Mouse (Mus musculus) stomach, embryonic 16.5 days (tissue): ENCODE data around the gene Lmf1. TPM values are rescaled to one million over a fixed set of nuclear protein-coding genes. Genes with fewer than 3 reads are reported as not detected.

Experiments used
- ATAC-seq: fragments of 200-750 bp; cut with Nextera tagmentation; 2 replicates; pipeline ENCODE4 v1.8.0; 2017; ENCODE audit warnings: moderate number of reproducible peaks, moderate TSS enrichment; ENCODE audit not compliant: insufficient read depth, low FRiP score
- H3K27ac ChIP-seq: fragments of 300-500 bp; sonication (generic); 2 replicates; pipeline ENCODE4 v1.5.1; 2014; ENCODE audit warnings: low read length
- H3K27me3 ChIP-seq: fragments of 300-500 bp; sonication (generic); 2 replicates; pipeline ENCODE4 v1.6.1; 2014; ENCODE audit warnings: low read length, control low read depth, mixed read lengths; ENCODE audit not compliant: control insufficient read depth, insufficient read depth
- H3K36me3 ChIP-seq: fragments of 300-500 bp; sonication (generic); 2 replicates; pipeline ENCODE4 v1.6.1; 2014; ENCODE audit warnings: low read length; ENCODE audit not compliant: control insufficient read depth, insufficient read depth
- H3K4me1 ChIP-seq: fragments of 300-500 bp; sonication (generic); 2 replicates; pipeline ENCODE4 v1.6.1; 2014; ENCODE audit warnings: low read length, control low read depth, mixed read lengths; ENCODE audit not compliant: control insufficient read depth, insufficient read depth
- H3K4me2 ChIP-seq: fragments of 300-500 bp; sonication (generic); 2 replicates; pipeline ENCODE4 v1.6.1; 2014; ENCODE audit warnings: low read depth, low read length, mixed read lengths
- H3K4me3 ChIP-seq: fragments of 300-500 bp; sonication (generic); replicated peaks from 2 replicates; pipeline ENCODE4 v1.5.1; 2014; ENCODE audit warnings: mild to moderate bottlenecking, low read length
- H3K9ac ChIP-seq: fragments of 300-500 bp; sonication (generic); 2 replicates; pipeline ENCODE4 v1.6.1; 2014; ENCODE audit warnings: low read length
- H3K9me3 ChIP-seq: fragments of 300-500 bp; sonication (generic); replicated peaks from 2 replicates; pipeline ENCODE4 v1.6.1; 2016; ENCODE audit warnings: low read length, control low read depth; ENCODE audit not compliant: control insufficient read depth
- WGBS: fragments of 180-500 bp; shearing (Covaris S2); extraction: QIAGEN DNeasy Blood & Tissue Kit; methylation state at CpG from one replicate; pipeline ENCODE4 v1.1.7; 2014; 5-methylcytosine and 5-hydroxymethylcytosine counted together
- polyA plus RNA-seq: library from polyadenylated mRNA; unstranded; fragments of >200 nt; fragmentation: Nextera tagmentation; extraction: Ambion mirVana; gene quantifications from 2 replicates; pipeline ENCODE4 v1.2.1, GENCODE M21; 2015

The Lmf1 gene
- polyA plus RNA-seq, 1 experiment from 2014 or later = 28.9 TPM

- no peak overlapping the region for H3K27ac ChIP-seq
- H3K4me1 ChIP-seq = no peaks in the 10 kb centered on the region
- ATAC-seq = no peak
- no peak overlapping the region for H3K4me2 ChIP-seq
- WGBS = 41% methylated on average over 7 of the region's 7 CpGs
- no peak overlapping the region for H3K9ac ChIP-seq
- no peak overlapping the region for H3K4me3 ChIP-seq
- no peaks in the 10 kb centered on the region for H3K36me3 ChIP-seq
- no peaks in the 10 kb centered on the region for H3K9me3 ChIP-seq
- no peaks in the 10 kb centered on the region for H3K27me3 ChIP-seq
These were observed 107.4 kb downstream of the Lmf1 start for GRCm38 (mm10) chr17:25686323-25686722.

GRCm38 (mm10) chr17:25688922-25689321 lies 110.0 kb downstream of the Lmf1 start:
- 69% methylated on average over 4 of the region's 4 CpGs for WGBS
- Histone ChIP-seq H3K4me2 (no peak overlapping the region), H3K27me3 (no peaks in the 10 kb centered on the region), H3K36me3 (no peaks in the 10 kb centered on the region), H3K4me3 (no peak overlapping the region), H3K4me1 (no peaks in the 10 kb centered on the region), H3K9ac (no peak overlapping the region), H3K27ac (no peak overlapping the region), H3K9me3 (no peaks in the 10 kb centered on the region)
- no peak for ATAC-seq

- H3K27me3 ChIP-seq = no peaks in the 10 kb centered on the region
- no peaks in the 10 kb centered on the region for H3K36me3 ChIP-seq
- ATAC-seq = no peak
- H3K9me3 ChIP-seq = no peaks in the 10 kb centered on the region
- H3K27ac ChIP-seq = no peak overlapping the region
- no peak overlapping the region for H3K4me2 ChIP-seq
- no peak overlapping the region for H3K4me3 ChIP-seq
- no peak overlapping the region for H3K9ac ChIP-seq
- no peaks in the 10 kb centered on the region for H3K4me1 ChIP-seq
- WGBS = 21% methylated on average over 1 of the region's 1 CpGs
These were observed 117.4 kb downstream of the Lmf1 start for GRCm38 (mm10) chr17:25696263-25696662.

- H3K27ac ChIP-seq = no peak overlapping the region
- no peaks in the 10 kb centered on the region for H3K9me3 ChIP-seq
- H3K4me3 ChIP-seq = no peak overlapping the region
- no peaks in the 10 kb centered on the region for H3K27me3 ChIP-seq
- H3K4me1 ChIP-seq = no peaks in the 10 kb centered on the region
- H3K4me2 ChIP-seq = no peak overlapping the region
- 12% methylated on average over 7 of the region's 7 CpGs for WGBS
- no peak overlapping the region for H3K9ac ChIP-seq
- H3K36me3 ChIP-seq = no peaks in the 10 kb centered on the region
- ATAC-seq = no peak; the same call in 1 of the 2 replicates
These were observed 119.6 kb downstream of the Lmf1 start for GRCm38 (mm10) chr17:25698446-25698845.

- H3K36me3 ChIP-seq = no peaks in the 10 kb centered on the region
- no peak overlapping the region for H3K9ac ChIP-seq
- no peaks in the 10 kb centered on the region for H3K4me1 ChIP-seq
- no peak overlapping the region for H3K4me2 ChIP-seq
- 58% methylated on average over 9 of the region's 9 CpGs for WGBS
- no peak overlapping the region for H3K27ac ChIP-seq
- H3K9me3 ChIP-seq = no peaks in the 10 kb centered on the region
- no peak for ATAC-seq
- no peaks in the 10 kb centered on the region for H3K27me3 ChIP-seq
- H3K4me3 ChIP-seq = no peak overlapping the region
These were observed 122.1 kb downstream of the Lmf1 start for GRCm38 (mm10) chr17:25700863-25701496.

GRCm38 (mm10) chr17:25709994-25710393 lies 131.1 kb downstream of the Lmf1 start:
- Histone ChIP-seq H3K27me3 (no peaks in the 10 kb centered on the region), H3K9me3 (no peaks in the 10 kb centered on the region), H3K4me3 (no peak overlapping the region), H3K9ac (no peak overlapping the region), H3K4me2 (no peak overlapping the region), H3K4me1 (no peaks in the 10 kb centered on the region), H3K36me3 (no peaks in the 10 kb centered on the region), H3K27ac (no peak overlapping the region)
- ATAC-seq = no peak
- 94% methylated on average over 2 of the region's 2 CpGs for WGBS

- H3K27ac ChIP-seq = no peak overlapping the region
- no peaks in the 10 kb centered on the region for H3K4me1 ChIP-seq
- H3K36me3 ChIP-seq = no peaks in the 10 kb centered on the region
- H3K4me2 ChIP-seq = no peak overlapping the region
- no peaks in the 10 kb centered on the region for H3K27me3 ChIP-seq
- 81% methylated on average over 4 of the region's 4 CpGs for WGBS
- no peak overlapping the region for H3K4me3 ChIP-seq
- ATAC-seq = no peak
- no peak overlapping the region for H3K9ac ChIP-seq
- H3K9me3 ChIP-seq = no peaks in the 10 kb centered on the region
These were observed 132.3 kb downstream of the Lmf1 start for GRCm38 (mm10) chr17:25711136-25711535.

Other genes with a start within 250 kb of the Lmf1 start
- gene Tpsab1, start 233.5 kb upstream of the Lmf1 start, polyA plus RNA-seq = 0.50 and 0.53 TPM in 2 replicates
- 13.4 and 19.2 TPM in 2 replicates for gene Tpsb2, start 212.8 kb upstream of the Lmf1 start, polyA plus RNA-seq
- 2.3 and 3.5 TPM in 2 replicates for gene Tpsg1, start 209.8 kb upstream of the Lmf1 start, polyA plus RNA-seq
- gene Cacna1h, start 145.3 kb upstream of the Lmf1 start, polyA plus RNA-seq = 2.6 and 2.9 TPM in 2 replicates
- gene Tekt4, start 124.5 kb upstream of the Lmf1 start, polyA plus RNA-seq = not detected in 2 replicates
- 0.35 and 0.49 TPM in 2 replicates for gene Sstr5, start 81.8 kb upstream of the Lmf1 start, polyA plus RNA-seq
- gene Sox8, start 8.4 kb upstream of the Lmf1 start, polyA plus RNA-seq = 3.0 and 3.3 TPM in 2 replicates
- 0.85 and 1.0 TPM in 2 replicates for gene Gng13, start 138.1 kb downstream of the Lmf1 start, polyA plus RNA-seq
- gene Chtf18, start 148.3 kb downstream of the Lmf1 start, polyA plus RNA-seq = 22.9 and 25.1 TPM in 2 replicates
- 17.5 and 18.9 TPM in 2 replicates for gene Rpusd1, start 148.6 kb downstream of the Lmf1 start, polyA plus RNA-seq
- 0.05 and 0.14 TPM in 2 replicates for gene Mslnl, start 157.0 kb downstream of the Lmf1 start, polyA plus RNA-seq
- 77.0 and 104 TPM in 2 replicates for gene Msln, start 175.3 kb downstream of the Lmf1 start, polyA plus RNA-seq
- 28.3 and 28.6 TPM in 2 replicates for gene Narfl, start 194.7 kb downstream of the Lmf1 start, polyA plus RNA-seq
- 49.8 and 54.2 TPM in 2 replicates for gene Haghl, start 206.6 kb downstream of the Lmf1 start, polyA plus RNA-seq
- gene Ccdc78, start 207.5 kb downstream of the Lmf1 start, polyA plus RNA-seq = 0.12 TPM in 1 of 2 replicates, not detected in the other
- gene Fam173a, start 213.8 kb downstream of the Lmf1 start, polyA plus RNA-seq = 96.9 and 102 TPM in 2 replicates
- gene AC134908.4, start 216.6 kb downstream of the Lmf1 start, polyA plus RNA-seq = 1.2 TPM in 1 of 2 replicates, not detected in the other
- 25.4 and 28.0 TPM in 2 replicates for gene Metrn, start 218.1 kb downstream of the Lmf1 start, polyA plus RNA-seq
- gene Fbxl16, start 230.0 kb downstream of the Lmf1 start, polyA plus RNA-seq = 2.6 and 2.8 TPM in 2 replicates
- 24.7 and 28.6 TPM in 2 replicates for gene Wdr24, start 244.5 kb downstream of the Lmf1 start, polyA plus RNA-seq
- 56.7 and 58.1 TPM in 2 replicates for gene Jmjd8, start 249.8 kb downstream of the Lmf1 start, polyA plus RNA-seq